Mouse (Mus musculus): ENCODE measurements at regions not wholly inside any gene's neighbourhood (a gene's known extent, or its start where the extent isn't known, plus 50 kb on each side); places are given as distances from the start of the nearest gene placed in this dataset.

DNA sequence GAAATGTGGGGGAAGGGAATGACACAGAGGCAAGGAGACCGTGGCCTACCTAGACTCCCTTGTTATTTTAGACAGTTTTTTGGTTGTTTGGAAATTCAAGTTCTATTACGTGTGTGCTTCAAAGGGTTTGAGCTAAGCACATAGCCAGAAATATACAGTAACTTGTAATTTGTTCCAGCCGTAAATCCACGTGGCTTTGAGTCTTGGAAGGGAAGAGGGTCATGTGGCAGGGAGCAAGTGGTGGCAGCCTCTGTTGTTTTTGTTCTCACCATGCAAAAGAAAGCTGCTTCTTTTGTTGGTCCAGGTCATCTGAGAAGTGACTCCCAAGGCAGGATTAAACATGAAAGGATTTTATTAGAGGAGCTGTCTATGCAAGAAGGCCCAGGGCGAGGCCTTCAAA lies 153.1 kb downstream of the Snx13 start:
- TF ChIP-seq CTCF (IDR thresholded peaks at IDR 0.05 in 2 of 3, conservative IDR thresholded peaks at IDR 0.05 in 1 of 3; ENCODE audit: control insufficient read depth in 1 of 3, insufficient read depth in 1 of 3, low read depth in 2 of 3, low read length in 3 of 3, poor library complexity in 1 of 3, severe bottlenecking in 1 of 3) (no peak), ZMIZ1 (IDR thresholded peaks at IDR 0.05; ENCODE audit: low read depth, low read length) (no peak), NRF1 (IDR thresholded peaks at IDR 0.05; ENCODE audit: insufficient read depth, low read depth, low read length, poor library complexity, severe bottlenecking) (no peak), USF1 (IDR thresholded peaks at IDR 0.05; ENCODE audit: low read depth, low read length) (no peak), TBP (IDR thresholded peaks at IDR 0.05; ENCODE audit: low read depth, low read length) (no peak), GATA1 (IDR thresholded peaks at IDR 0.05; ENCODE audit: low read depth, low read length) (no peak), POLR2A (IDR thresholded peaks at IDR 0.05; ENCODE audit: control insufficient read depth in 1 of 2, insufficient read depth in 1 of 2, low read depth in 1 of 2, low read length in 2 of 2, poor library complexity in 1 of 2) (no peak), NELFE (IDR thresholded peaks at IDR 0.05; ENCODE audit: low read depth, low read length) (no peak), MAFK (IDR thresholded peaks at IDR 0.05; ENCODE audit: borderline replicate concordance, low read depth, low read length) (no peak), TCF12 (IDR thresholded peaks at IDR 0.05; ENCODE audit: low read depth, low read length) (no peak), HCFC1 (IDR thresholded peaks at IDR 0.05; ENCODE audit: low read depth, low read length) (no peak), MAX (IDR thresholded peaks at IDR 0.05; ENCODE audit: low read length) (no peak), JUND (IDR thresholded peaks at IDR 0.05; ENCODE audit: low read depth, low read length) (no peak), TAL1 (IDR thresholded peaks at IDR 0.05; ENCODE audit: low read length) (no peak)
